Mouse (Mus musculus) midbrain, postnatal 0 days (tissue): ENCODE data around the gene Dcun1d1. TPM values are rescaled to one million over a fixed set of nuclear protein-coding genes. Genes with fewer than 3 reads are reported as not detected.

Source experiments
- ATAC-seq: fragments of 200-750 bp; cut with Nextera tagmentation; 2 replicates; pipeline ENCODE4 v1.8.0; 2017; ENCODE audit warnings: moderate number of reproducible peaks, mild to moderate bottlenecking, moderate TSS enrichment, moderate library complexity; ENCODE audit not compliant: low FRiP score
- DNase-seq: peaks from one replicate; pipeline ENCODE4 v3.0.0-alpha.2; 2015; ENCODE audit warnings: low spot score
- H3K27ac ChIP-seq: fragments of 300-500 bp; sonication (generic); 2 replicates; pipeline ENCODE4 v1.5.1; 2014; ENCODE audit warnings: low read depth, mild to moderate bottlenecking, low read length, mixed read lengths
- H3K27me3 ChIP-seq: fragments of 300-500 bp; sonication (generic); 2 replicates; pipeline ENCODE4 v1.6.1; 2014; ENCODE audit warnings: low read length, control low read depth, mixed read lengths; ENCODE audit not compliant: insufficient read depth
- H3K36me3 ChIP-seq: fragments of 300-500 bp; sonication (generic); 2 replicates; pipeline ENCODE4 v1.6.1; 2014; ENCODE audit warnings: low read length, control low read depth, mixed read lengths; ENCODE audit not compliant: insufficient read depth
- H3K4me1 ChIP-seq: fragments of 300-500 bp; sonication (generic); 2 replicates; pipeline ENCODE4 v1.6.1; 2014; ENCODE audit warnings: mild to moderate bottlenecking, control low read depth, antibody characterized with exemption, low read length, mixed read lengths; ENCODE audit not compliant: insufficient read depth
- H3K4me2 ChIP-seq: fragments of 300-500 bp; sonication (generic); 2 replicates; pipeline ENCODE4 v1.6.1; 2014; ENCODE audit warnings: low read depth, mild to moderate bottlenecking, low read length, mixed read lengths; ENCODE audit not compliant: poor library complexity, severe bottlenecking
- H3K4me3 ChIP-seq: fragments of 300-500 bp; sonication (generic); 2 replicates; pipeline ENCODE4 v1.5.1; 2014; ENCODE audit warnings: low read depth, mild to moderate bottlenecking, low read length, moderate library complexity
- H3K9ac ChIP-seq: fragments of 300-500 bp; sonication (generic); replicated peaks from 2 replicates; pipeline ENCODE4 v1.6.1; 2014; ENCODE audit warnings: mild to moderate bottlenecking, low read length, moderate library complexity, mixed read lengths; ENCODE audit not compliant: poor library complexity, severe bottlenecking
- H3K9me3 ChIP-seq: fragments of 300-500 bp; sonication (generic); 2 replicates; pipeline ENCODE4 v1.6.1; 2016; ENCODE audit warnings: low read length, control low read depth
- CTCF ChIP-seq: IDR thresholded peaks from 2 replicates; pipeline ENCODE4 v1.5.1; 2016; ENCODE audit warnings: antibody characterized with exemption, mild to moderate bottlenecking
- WGBS: fragments of 180-500 bp; shearing (Covaris S2); extraction: QIAGEN DNeasy Blood & Tissue Kit; methylation state at CpG from one replicate; pipeline ENCODE4 v1.1.7; 2014; 5-methylcytosine and 5-hydroxymethylcytosine counted together
- polyA plus RNA-seq: library from polyadenylated mRNA; unstranded; fragments of >200 nt; fragmentation: Nextera tagmentation; extraction: Ambion mirVana; gene quantifications from 2 replicates; pipeline ENCODE4 v1.2.1, GENCODE M21; 2015
- total RNA-seq: library from RNA; depleted of rRNA; stranded (reverse); fragments of >200 nt; gene quantifications from 2 replicates; pipeline ENCODE4 v1.2.3, GENCODE M21; 2014

Dcun1d1 gene
- total and polyA plus RNA-seq, 2 experiments from 2014 or later: 62.0 to 108 TPM

- 41% methylated on average over 2 of the region's 2 CpGs for WGBS
- Histone ChIP-seq H3K4me2 (no peak overlapping the region), H3K9ac (no peak overlapping the region), H3K4me3 (no peak overlapping the region), H3K36me3 (no peaks in the 10 kb centered on the region), H3K27me3 (no peaks in the 10 kb centered on the region), H3K9me3 (no peaks in the 10 kb centered on the region), H3K27ac (no peak overlapping the region), H3K4me1 (no peaks in the 10 kb centered on the region)
- no peak for TF ChIP-seq CTCF
- no peak for DNase-seq
- ATAC-seq: no peak
Observed at GRCm38 (mm10) chr3:35940047-35940446, 2.8 kb upstream of the Dcun1d1 start.

- peak; percentile 77 for DNase-seq
- Histone ChIP-seq H3K27ac (peak overlapping the region; percentile 90), H3K27me3 (no peaks in the 10 kb centered on the region), H3K9me3 (no peaks in the 10 kb centered on the region), H3K4me2 (peak overlapping the region; percentile 94), H3K36me3 (no peaks in the 10 kb centered on the region), H3K4me1 (peaks cover 7% of the 10 kb centered on the region), H3K9ac (peak overlapping the region; percentile 96), H3K4me3 (peak overlapping the region; percentile 75)
- TF ChIP-seq CTCF: no peak
- under 1% methylated on average over 14 of the region's 14 CpGs for WGBS
- ATAC-seq: peak; percentile 79
Observed at GRCm38 (mm10) chr3:35933405-35933777, 3.9 kb downstream of the Dcun1d1 start.

GRCm38 (mm10) chr3:35932735-35933404 lies 4.4 kb downstream of the Dcun1d1 start:
- Histone ChIP-seq H3K9ac (peak overlapping the region; percentile 96), H3K4me1 (peaks cover 7% of the 10 kb centered on the region), H3K36me3 (no peaks in the 10 kb centered on the region), H3K4me2 (peak overlapping the region; percentile 94), H3K4me3 (peak overlapping the region; percentile 75), H3K27me3 (no peaks in the 10 kb centered on the region), H3K9me3 (no peaks in the 10 kb centered on the region), H3K27ac (peak overlapping the region; percentile 90)
- DNase-seq: peak; percentile 78
- peak; percentile 92 for ATAC-seq
- WGBS: 5% methylated on average over 28 of the region's 73 CpGs
- TF ChIP-seq CTCF: no peak

GRCm38 (mm10) chr3:35931896-35932727 lies 5.1 kb downstream of the Dcun1d1 start:
- no peak for TF ChIP-seq CTCF
- Histone ChIP-seq H3K9ac (peak overlapping the region; percentile 96), H3K27ac (peak overlapping the region; percentile 90), H3K4me1 (peaks cover 7% of the 10 kb centered on the region), H3K4me2 (peak overlapping the region; percentile 94), H3K27me3 (no peaks in the 10 kb centered on the region), H3K9me3 (no peaks in the 10 kb centered on the region), H3K36me3 (no peaks in the 10 kb centered on the region), H3K4me3 (peak overlapping the region; percentile 75)
- DNase-seq (peak; percentile 49), ATAC-seq (peak; percentile 65)
- WGBS: under 1% methylated on average over 51 of the region's 65 CpGs

- Histone ChIP-seq H3K36me3 (no peaks in the 10 kb centered on the region), H3K9me3 (no peaks in the 10 kb centered on the region), H3K9ac (peak overlapping the region; percentile 96), H3K4me1 (peaks cover 7% of the 10 kb centered on the region), H3K4me2 (peak overlapping the region; percentile 94), H3K27me3 (no peaks in the 10 kb centered on the region), H3K27ac (no peak overlapping the region), H3K4me3 (peak overlapping the region; percentile 75)
- no peak for ATAC-seq
- TF ChIP-seq CTCF: no peak
- DNase-seq: no peak
- WGBS: 35% methylated on average over 7 of the region's 7 CpGs
Observed at GRCm38 (mm10) chr3:35931359-35931758, 5.9 kb downstream of the Dcun1d1 start.

GRCm38 (mm10) chr3:35929831-35930230 lies 7.4 kb downstream of the Dcun1d1 start:
- no peaks in the 10 kb centered on the region for H3K27me3 ChIP-seq
- H3K4me1 ChIP-seq: peaks cover 7% of the 10 kb centered on the region
- no peak for TF ChIP-seq CTCF
- H3K9me3 ChIP-seq: no peaks in the 10 kb centered on the region
- no peak for ATAC-seq
- no peak for DNase-seq
- no peak overlapping the region for H3K4me3 ChIP-seq
- H3K27ac ChIP-seq: no peak overlapping the region
- no peak overlapping the region for H3K9ac ChIP-seq
- H3K4me2 ChIP-seq: no peak overlapping the region
- WGBS: 68% methylated on average over 8 of the region's 8 CpGs
- no peaks in the 10 kb centered on the region for H3K36me3 ChIP-seq
